Mouse (Mus musculus) forebrain, embryonic 14.5 days (tissue): ENCODE results near the gene Fktn. TPM values are rescaled to one million over a fixed set of nuclear protein-coding genes. Genes with fewer than 3 reads are reported as not detected.

Experiments
- ATAC-seq: fragments of 200-750 bp; cut with Nextera tagmentation; 2 replicates; pipeline ENCODE4 v1.8.0; 2017; ENCODE audit warnings: mild to moderate bottlenecking, moderate library complexity
- DNase-seq: peaks from one replicate; pipeline ENCODE4 v3.0.0-alpha.2; 2015; ENCODE audit warnings: low spot score
- H3K27ac ChIP-seq: fragments of 300-500 bp; sonication (generic); 2 replicates; pipeline ENCODE4 v1.5.1; 2014; ENCODE audit warnings: low read depth, mild to moderate bottlenecking, control low read depth, low read length, moderate library complexity
- H3K27me3 ChIP-seq: fragments of 300-500 bp; sonication (generic); replicated peaks from 2 replicates; pipeline ENCODE4 v1.6.1; 2014; ENCODE audit warnings: low read length, control low read depth, mixed read lengths; ENCODE audit not compliant: control insufficient read depth, insufficient read depth
- H3K36me3 ChIP-seq: fragments of 300-500 bp; sonication (generic); 2 replicates; pipeline ENCODE4 v1.6.1; 2014; ENCODE audit warnings: low read length, control low read depth; ENCODE audit not compliant: control insufficient read depth, insufficient read depth
- H3K4me1 ChIP-seq: fragments of 300-500 bp; sonication (generic); 2 replicates; pipeline ENCODE4 v1.6.1; 2014; ENCODE audit warnings: antibody characterized with exemption, low read length, control low read depth; ENCODE audit not compliant: control insufficient read depth, insufficient read depth
- H3K4me2 ChIP-seq: fragments of 300-500 bp; sonication (generic); 2 replicates; pipeline ENCODE4 v1.6.1; 2014; ENCODE audit warnings: mild to moderate bottlenecking, control low read depth, low read length
- H3K4me3 ChIP-seq: fragments of 300-500 bp; sonication (generic); 2 replicates; pipeline ENCODE4 v1.5.1; 2014; ENCODE audit warnings: low read depth, low read length, control low read depth
- H3K9ac ChIP-seq: fragments of 300-500 bp; sonication (generic); 2 replicates; pipeline ENCODE4 v1.6.1; 2014; ENCODE audit warnings: mild to moderate bottlenecking, low read length, control low read depth, moderate library complexity
- H3K9me3 ChIP-seq: fragments of 300-500 bp; sonication (generic); replicated peaks from 2 replicates; pipeline ENCODE4 v1.6.1; 2016; ENCODE audit warnings: low read length, control low read depth, mixed read lengths; ENCODE audit not compliant: control insufficient read depth
- WGBS: fragments of 180-500 bp; shearing (Covaris S2); extraction: QIAGEN DNeasy Blood & Tissue Kit; methylation state at CpG from one replicate; pipeline ENCODE4 v1.1.7; 2014; 5-methylcytosine and 5-hydroxymethylcytosine counted together
- polyA plus RNA-seq: library from polyadenylated mRNA; unstranded; fragments of >200 nt; fragmentation: Nextera tagmentation; extraction: Ambion mirVana; gene quantifications from 2 replicates; pipeline ENCODE4 v1.2.1, GENCODE M21; 2014

Gene Fktn
- polyA plus RNA-seq, 1 experiment from 2014 or later: 12.5 TPM

GRCm38 (mm10) chr4:53758764-53759163 lies 45.0 kb downstream of the Fktn start:
- Histone ChIP-seq H3K4me1 (no peaks in the 10 kb centered on the region), H3K27me3 (no peaks in the 10 kb centered on the region), H3K36me3 (peaks cover 27% of the 10 kb centered on the region), H3K9me3 (no peaks in the 10 kb centered on the region), H3K4me2 (no peak overlapping the region), H3K27ac (no peak overlapping the region), H3K9ac (no peak overlapping the region), H3K4me3 (no peak overlapping the region)
- DNase-seq (no peak), ATAC-seq (no peak)
- 70% methylated on average over 4 of the region's 4 CpGs for WGBS

GRCm38 (mm10) chr4:53759678-53760077 lies 45.9 kb downstream of the Fktn start:
- H3K4me2 ChIP-seq: no peak overlapping the region
- WGBS: 95% methylated on average over 3 of the region's 3 CpGs
- no peaks in the 10 kb centered on the region for H3K4me1 ChIP-seq
- no peaks in the 10 kb centered on the region for H3K9me3 ChIP-seq
- DNase-seq (no peak), ATAC-seq (no peak)
- H3K27ac ChIP-seq: no peak overlapping the region
- H3K9ac ChIP-seq: no peak overlapping the region
- no peak overlapping the region for H3K4me3 ChIP-seq
- H3K36me3 ChIP-seq: peaks cover 36% of the 10 kb centered on the region
- no peaks in the 10 kb centered on the region for H3K27me3 ChIP-seq

GRCm38 (mm10) chr4:53762501-53762900 lies 48.7 kb downstream of the Fktn start:
- no peak for DNase-seq
- H3K27ac ChIP-seq: no peak overlapping the region
- H3K4me1 ChIP-seq: no peaks in the 10 kb centered on the region
- H3K36me3 ChIP-seq: peaks cover 36% of the 10 kb centered on the region
- no peak overlapping the region for H3K4me3 ChIP-seq
- no peaks in the 10 kb centered on the region for H3K27me3 ChIP-seq
- H3K9me3 ChIP-seq: no peaks in the 10 kb centered on the region
- H3K9ac ChIP-seq: no peak overlapping the region
- ATAC-seq: no peak
- H3K4me2 ChIP-seq: no peak overlapping the region
- WGBS: 54% methylated on average over 3 of the region's 3 CpGs

GRCm38 (mm10) chr4:53770958-53771735 lies 57.3 kb downstream of the Fktn start:
- WGBS: 17% methylated on average over 6 of the region's 6 CpGs
- Histone ChIP-seq H3K4me1 (no peaks in the 10 kb centered on the region), H3K4me3 (no peak overlapping the region), H3K36me3 (no peaks in the 10 kb centered on the region), H3K9ac (no peak overlapping the region), H3K9me3 (no peaks in the 10 kb centered on the region), H3K4me2 (no peak overlapping the region), H3K27ac (no peak overlapping the region), H3K27me3 (peaks cover under 1% of the 10 kb centered on the region; the same call in 1 of the 2 replicates)
- ATAC-seq: no peak
- DNase-seq: no peak

GRCm38 (mm10) chr4:53772004-53772403 lies 58.2 kb downstream of the Fktn start:
- ATAC-seq (no peak), DNase-seq (no peak)
- no peaks in the 10 kb centered on the region for H3K4me1 ChIP-seq
- peaks cover 9% of the 10 kb centered on the region for H3K27me3 ChIP-seq
- no peak overlapping the region for H3K27ac ChIP-seq
- H3K4me2 ChIP-seq: no peak overlapping the region
- 60% methylated on average over 5 of the region's 5 CpGs for WGBS
- no peak overlapping the region for H3K9ac ChIP-seq
- H3K36me3 ChIP-seq: no peaks in the 10 kb centered on the region
- no peak overlapping the region for H3K4me3 ChIP-seq
- no peaks in the 10 kb centered on the region for H3K9me3 ChIP-seq

- DNase-seq (no peak), ATAC-seq (no peak)
- Histone ChIP-seq H3K27ac (no peak overlapping the region), H3K9me3 (no peaks in the 10 kb centered on the region), H3K4me1 (no peaks in the 10 kb centered on the region), H3K27me3 (peaks cover 14% of the 10 kb centered on the region), H3K36me3 (no peaks in the 10 kb centered on the region), H3K4me3 (no peak overlapping the region), H3K4me2 (no peak overlapping the region), H3K9ac (no peak overlapping the region)
- WGBS: 45% methylated on average over 6 of the region's 6 CpGs
Observed at GRCm38 (mm10) chr4:53773911-53774310, 60.1 kb downstream of the Fktn start.

GRCm38 (mm10) chr4:53781396-53781795 lies 67.6 kb downstream of the Fktn start:
- Histone ChIP-seq H3K36me3 (no peaks in the 10 kb centered on the region), H3K4me1 (peaks cover 7% of the 10 kb centered on the region; the same call in 1 of the 2 replicates), H3K9ac (no peak overlapping the region), H3K9me3 (no peaks in the 10 kb centered on the region), H3K4me3 (no peak overlapping the region), H3K4me2 (no peak overlapping the region), H3K27ac (no peak overlapping the region), H3K27me3 (peaks cover 21% of the 10 kb centered on the region)
- no peak for ATAC-seq
- DNase-seq: no peak
- WGBS: 38% methylated on average over 4 of the region's 4 CpGs

GRCm38 (mm10) chr4:53782216-53783070 lies 68.6 kb downstream of the Fktn start:
- peaks cover 7% of the 10 kb centered on the region; the same call in 1 of the 2 replicates for H3K4me1 ChIP-seq
- no peak overlapping the region for H3K4me2 ChIP-seq
- no peak overlapping the region for H3K4me3 ChIP-seq
- no peak overlapping the region for H3K27ac ChIP-seq
- no peak for ATAC-seq
- H3K9ac ChIP-seq: no peak overlapping the region
- no peaks in the 10 kb centered on the region for H3K9me3 ChIP-seq
- peaks cover 14% of the 10 kb centered on the region for H3K27me3 ChIP-seq
- WGBS: 6% methylated on average over 14 of the region's 14 CpGs
- no peak for DNase-seq
- no peaks in the 10 kb centered on the region for H3K36me3 ChIP-seq
